Mouse (Mus musculus) bone marrow macrophage, adult 2 months (primary cell): ENCODE results near the gene Tiam1.

Experiments used
- CTCF ChIP-seq: IDR thresholded peaks from 2 replicates; pipeline ENCODE4 v1.5.1; 2012; ENCODE audit warnings: low read depth, mild to moderate bottlenecking, low read length, moderate library complexity
- POLR2A ChIP-seq: IDR thresholded peaks from 2 replicates; pipeline ENCODE4 v1.6.1; 2012; ENCODE audit warnings: mild to moderate bottlenecking, low read depth, low read length, borderline replicate concordance

GRCm38 (mm10) chr16:89785795-89786194 is 357.8 kb downstream of the Tiam1 start:
- no peak for TF ChIP-seq POLR2A
- TF ChIP-seq CTCF = no peak
